Mouse (Mus musculus): ENCODE measurements at regions not wholly inside any gene's neighbourhood (a gene's known extent, or its start where the extent isn't known, plus 50 kb on each side); places are given as distances from the start of the nearest gene placed in this dataset.
A peak's percentile ranks its signal among the peaks of the same experiment; 100 is the strongest.

DNA sequence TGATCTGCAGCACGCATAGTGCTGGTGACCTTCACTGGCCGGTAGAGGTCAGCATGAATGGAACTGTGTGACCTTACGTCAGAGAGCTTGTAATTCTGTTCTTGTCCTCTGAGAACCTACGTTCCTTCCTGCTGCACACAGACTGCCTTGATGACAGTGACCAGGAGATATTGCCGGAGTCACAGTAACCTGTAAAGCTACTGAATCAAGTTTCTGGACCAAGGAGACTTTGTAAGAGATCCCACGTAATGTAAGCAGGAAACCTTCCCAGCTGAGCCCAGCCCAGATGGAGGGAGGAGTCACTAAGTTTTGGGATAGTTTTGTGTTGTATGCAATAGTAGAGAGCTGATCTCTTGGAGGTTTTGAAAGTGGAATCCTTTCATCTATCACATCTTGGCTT, 117.4 kb upstream of the Lyplal1 start:
- no peak for DNase-seq (ENCODE audit: extremely low spot score)

DNA sequence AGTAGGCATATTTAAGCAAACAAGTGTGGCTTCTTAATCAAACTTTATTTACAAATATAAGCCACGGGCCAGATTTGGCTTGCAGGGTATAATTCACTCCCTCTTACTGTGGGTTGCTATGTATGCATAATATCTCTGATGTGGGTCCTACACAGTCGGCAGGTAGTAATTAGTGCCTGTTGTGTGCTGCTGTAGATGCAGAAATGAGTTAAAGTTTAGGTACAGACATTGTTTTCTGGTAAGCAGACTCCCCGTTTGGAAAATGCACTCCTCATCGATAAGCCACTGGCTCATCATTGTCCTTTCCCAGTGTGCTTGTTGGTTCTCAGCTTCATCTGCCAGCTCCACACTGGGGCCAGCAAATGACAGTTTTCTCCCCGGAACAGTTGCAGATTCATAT, 113.4 kb upstream of the Lyplal1 start:
- DNase-seq (ENCODE audit: extremely low spot score): no peak

DNA sequence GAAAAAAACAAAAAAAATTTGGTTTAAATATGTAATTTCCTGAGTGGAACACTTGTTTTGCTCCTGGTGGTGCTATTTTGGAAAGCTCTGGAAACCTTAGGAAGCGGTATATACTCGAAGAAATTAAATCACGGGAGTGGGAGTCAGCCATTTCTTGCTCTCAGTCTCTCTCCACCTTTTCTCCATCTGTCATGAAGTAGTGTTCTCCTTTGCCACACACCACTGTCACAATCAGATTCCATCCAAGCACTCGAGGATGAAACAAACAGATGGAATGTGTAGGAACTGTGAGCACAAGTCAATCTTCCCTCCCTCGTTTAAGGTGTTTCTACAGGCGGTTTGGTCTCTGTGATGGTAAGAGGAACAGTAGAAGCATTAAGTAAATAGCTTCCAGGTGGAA, 112.7 kb upstream of the Lyplal1 start:
- DNase-seq (ENCODE audit: extremely low spot score): no peak

DNA sequence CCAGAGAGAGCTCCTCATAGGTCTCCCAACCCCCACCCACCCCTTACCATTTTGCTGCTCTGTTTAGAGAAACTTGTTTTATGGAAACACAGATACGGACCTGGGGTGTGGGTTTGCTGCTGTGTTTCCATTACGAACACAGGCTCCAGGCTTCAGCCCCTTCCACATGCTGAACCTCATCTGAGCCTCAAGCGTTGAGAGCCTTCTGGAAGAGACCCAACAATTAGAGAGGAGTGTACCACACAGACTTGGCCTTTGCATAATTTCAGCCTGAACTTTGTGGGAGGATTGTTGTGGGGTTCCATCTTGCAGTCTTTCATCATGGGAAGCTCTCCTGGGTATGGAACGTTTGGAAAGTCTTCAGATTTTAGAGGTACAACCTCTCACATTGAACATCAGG, 111.3 kb upstream of the Lyplal1 start:
- no peak for DNase-seq (ENCODE audit: extremely low spot score)

DNA sequence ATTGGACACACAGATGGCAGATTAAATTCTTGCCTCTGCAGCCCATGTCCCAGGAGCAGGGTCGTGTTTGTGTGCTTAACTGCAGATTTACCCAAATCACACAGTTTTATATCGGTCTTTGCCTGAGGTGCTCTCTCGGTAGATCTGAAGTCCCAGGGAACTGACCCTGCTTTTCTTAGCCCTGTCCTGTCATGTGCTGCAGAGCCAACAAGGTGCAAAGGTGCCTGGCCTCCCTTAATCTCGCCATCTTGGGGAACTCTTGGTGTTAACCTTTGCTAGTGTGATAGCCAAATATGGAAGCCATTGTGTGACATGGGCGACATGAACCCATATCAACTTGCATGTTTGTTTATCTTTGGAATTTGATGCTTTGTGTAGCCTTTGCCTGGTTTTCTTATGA, 107.1 kb upstream of the Lyplal1 start:
- DNase-seq (ENCODE audit: extremely low spot score): peak; percentile 14

DNA sequence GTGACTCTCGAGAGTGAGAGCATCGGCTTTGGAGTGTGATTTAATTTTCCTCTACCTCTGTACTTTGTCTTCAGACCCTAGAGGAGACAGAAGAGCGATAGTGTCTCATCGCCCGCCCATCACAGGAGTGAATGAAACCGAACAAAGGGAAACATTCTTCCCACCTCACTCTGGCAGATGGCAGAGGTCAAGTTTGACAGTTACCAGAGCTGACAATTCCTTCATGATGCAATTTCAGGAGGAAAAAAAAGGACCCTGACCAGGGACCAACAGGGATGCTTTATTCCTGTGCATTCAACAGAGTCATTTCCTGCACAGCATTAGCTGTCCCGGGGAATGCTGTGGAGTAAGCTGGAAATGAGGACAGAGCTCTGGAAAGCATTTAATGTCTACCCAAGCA, 106.3 kb upstream of the Lyplal1 start:
- DNase-seq (ENCODE audit: extremely low spot score): peak; percentile 53

DNA sequence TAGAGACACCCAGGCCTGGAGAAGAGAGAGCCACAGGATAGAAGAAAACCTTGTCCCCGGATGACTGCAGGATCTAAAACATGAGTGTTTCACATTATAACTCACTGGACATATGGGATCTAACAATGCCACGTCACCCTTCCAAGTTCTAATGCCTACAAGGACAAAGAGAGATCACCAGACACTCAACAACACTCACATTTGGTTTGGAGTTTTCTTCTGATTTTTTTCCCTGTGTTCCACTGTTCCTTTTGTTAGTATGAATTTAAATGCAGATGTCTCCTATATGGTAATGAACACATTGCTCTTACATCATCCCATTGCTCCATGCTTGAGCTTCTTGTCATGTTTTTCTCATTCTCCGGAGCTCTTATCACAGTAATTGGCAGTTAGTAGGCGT, 101.9 kb upstream of the Lyplal1 start:
- no peak for DNase-seq (ENCODE audit: extremely low spot score)

DNA sequence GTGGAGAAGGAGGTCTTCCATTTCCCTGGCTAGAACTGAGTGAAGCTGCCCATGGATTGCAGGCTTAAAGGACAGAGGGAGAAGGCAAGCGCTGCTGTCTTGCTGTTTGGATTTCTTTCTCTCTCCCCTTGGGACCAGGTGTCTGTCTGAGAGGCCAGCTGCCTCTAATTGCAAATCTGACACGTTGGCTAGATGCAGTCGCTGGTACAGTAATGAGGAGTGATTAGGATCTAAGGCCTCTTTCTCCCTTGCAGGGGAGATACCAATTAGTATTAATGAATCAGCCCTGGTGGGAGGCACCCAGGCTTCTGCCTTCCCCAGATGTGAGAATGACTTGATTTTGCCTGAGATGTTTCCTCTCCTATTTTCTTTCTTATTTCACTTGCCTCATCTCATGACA, 100.1 kb upstream of the Lyplal1 start:
- DNase-seq (ENCODE audit: extremely low spot score): no peak

DNA sequence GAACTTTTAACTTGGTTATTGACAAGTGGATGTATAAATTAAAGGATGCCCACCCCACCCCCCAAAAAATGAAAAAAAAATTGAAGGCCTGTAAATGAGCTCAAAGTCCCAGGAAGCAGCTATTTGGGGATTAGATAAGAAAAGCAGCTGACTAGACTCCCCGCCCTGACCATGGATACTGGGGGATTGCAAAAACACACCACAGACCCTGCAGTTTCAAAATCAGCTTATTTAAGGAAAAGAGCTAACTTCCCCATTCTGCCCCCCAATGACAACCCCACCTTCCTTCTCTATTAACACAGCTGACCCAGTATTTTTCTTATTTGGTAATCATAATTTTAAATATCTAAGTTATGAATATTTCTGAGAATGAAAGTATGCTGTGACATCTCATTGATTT, 87.0 kb upstream of the Lyplal1 start:
- no peak for DNase-seq (ENCODE audit: extremely low spot score)

DNA sequence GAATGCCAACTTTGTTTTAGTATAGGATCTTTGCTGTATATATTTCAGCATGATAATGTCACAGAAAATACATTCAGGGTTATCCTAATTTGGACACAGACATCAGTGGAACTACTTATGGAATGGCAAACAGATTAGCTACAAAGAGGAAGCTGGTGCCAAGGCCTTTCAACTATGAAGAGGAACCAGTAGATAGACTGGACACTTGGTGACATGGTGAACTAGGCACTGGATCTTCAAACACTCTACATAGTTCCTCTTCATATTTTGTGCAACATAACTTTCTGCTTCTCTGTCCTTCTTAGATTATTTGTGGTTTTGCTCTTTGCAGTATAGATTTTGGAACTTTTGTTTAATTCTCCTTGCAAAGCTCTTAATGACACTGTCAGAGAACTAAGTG, 85.4 kb upstream of the Lyplal1 start:
- no peak for DNase-seq (ENCODE audit: extremely low spot score)

DNA sequence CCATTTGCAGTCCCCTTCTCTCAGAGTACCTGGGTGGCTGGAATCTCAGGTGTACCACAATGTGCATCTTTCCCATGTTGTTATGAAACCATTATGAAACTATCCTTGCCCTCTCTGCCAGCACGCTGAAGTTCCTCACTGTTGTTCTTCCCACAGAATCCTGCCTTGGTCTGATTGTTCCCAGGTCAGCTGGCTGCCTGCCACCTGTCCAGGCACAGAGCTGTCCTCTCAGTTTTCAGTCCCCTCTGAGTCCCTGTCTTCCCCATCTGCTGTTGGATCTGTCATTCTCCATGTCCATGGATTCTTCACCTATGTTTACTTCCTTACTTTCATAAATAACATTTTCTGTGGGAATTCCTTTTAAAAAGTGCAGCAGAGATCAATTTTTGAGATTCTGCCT, 81.3 kb upstream of the Lyplal1 start:
- no peak for DNase-seq (ENCODE audit: extremely low spot score)

DNA sequence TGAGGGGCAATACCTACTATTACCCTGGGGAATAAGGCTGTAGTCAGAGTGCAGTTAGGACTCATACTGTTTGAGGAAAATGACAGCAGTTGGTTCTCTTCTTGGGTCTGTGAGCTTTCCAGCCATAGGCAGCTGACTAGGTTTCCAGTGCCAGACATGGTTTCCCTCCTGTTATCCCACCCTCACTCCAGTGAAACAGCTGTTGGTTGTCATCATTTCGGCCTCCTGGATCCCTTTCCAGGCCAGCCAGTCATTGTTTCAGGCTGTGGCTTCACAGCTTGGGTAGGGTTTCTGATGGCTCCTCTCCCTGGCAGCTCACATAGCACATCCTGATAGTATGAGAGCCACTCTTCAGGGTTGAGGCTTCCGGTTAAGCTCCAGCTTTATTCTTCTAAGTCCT, 79.9 kb upstream of the Lyplal1 start:
- DNase-seq (ENCODE audit: extremely low spot score): no peak

DNA sequence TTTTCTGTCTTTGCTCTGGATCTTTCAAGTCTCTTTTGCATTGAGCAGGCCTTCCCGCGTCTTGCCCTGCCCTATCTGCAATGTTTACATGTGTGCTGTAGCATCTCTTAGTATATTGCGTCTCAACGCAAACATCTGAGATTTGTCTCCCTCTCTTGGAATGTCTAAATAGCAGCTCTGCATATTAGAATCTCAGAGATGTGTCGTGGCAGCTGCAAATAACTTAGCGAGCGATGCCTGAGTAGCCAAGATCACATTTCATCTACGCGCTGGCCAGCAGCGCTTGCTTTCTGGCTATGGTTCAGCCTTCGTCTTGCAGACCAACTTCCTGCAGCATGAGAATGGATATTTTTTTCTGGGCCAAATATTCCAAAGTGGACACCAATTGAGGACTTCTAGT, 72.3 kb upstream of the Lyplal1 start:
- no peak for DNase-seq (ENCODE audit: extremely low spot score)

DNA sequence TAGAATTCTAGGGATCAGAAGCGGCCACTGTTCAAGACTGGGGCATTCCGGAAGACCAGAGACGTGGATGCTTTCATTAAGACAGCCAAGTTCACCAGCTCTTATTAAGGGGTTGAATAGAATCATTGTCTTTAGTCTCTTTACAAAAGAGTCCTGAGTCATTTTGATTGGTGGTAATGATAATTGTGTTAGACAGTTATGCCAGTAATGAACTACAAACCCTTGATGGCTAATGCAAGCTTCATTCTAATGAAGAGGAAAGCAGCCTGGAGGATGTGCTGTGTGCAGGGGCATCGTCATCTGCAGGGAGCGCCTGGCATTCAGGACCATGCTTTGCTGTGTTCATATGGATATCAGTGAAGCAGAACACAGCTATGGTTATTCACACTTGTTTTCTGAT, 70.3 kb upstream of the Lyplal1 start:
- DNase-seq (ENCODE audit: extremely low spot score): no peak

DNA sequence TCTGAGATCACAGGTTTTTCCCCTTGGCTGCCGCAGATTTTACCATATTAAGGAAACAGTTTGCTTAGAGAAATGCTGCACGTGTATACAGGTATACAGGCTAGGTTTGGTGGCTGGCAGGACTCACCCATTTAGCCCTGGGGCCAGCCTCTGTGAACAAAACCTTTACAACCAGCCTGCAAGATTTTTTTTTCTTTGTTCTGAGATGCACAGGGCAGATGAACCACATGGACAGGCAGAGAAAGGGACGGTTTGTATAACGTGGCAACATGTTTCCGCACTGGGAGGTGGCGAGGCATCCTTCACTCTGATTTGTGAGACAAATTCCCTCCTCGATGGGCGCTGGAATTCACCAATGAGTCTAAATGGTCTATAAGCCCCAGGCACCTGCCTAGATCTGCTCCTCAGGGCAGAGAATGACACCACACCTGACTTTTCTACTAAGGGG, 66.1 kb upstream of the Lyplal1 start:
- no peak for DNase-seq (ENCODE audit: extremely low spot score)

DNA sequence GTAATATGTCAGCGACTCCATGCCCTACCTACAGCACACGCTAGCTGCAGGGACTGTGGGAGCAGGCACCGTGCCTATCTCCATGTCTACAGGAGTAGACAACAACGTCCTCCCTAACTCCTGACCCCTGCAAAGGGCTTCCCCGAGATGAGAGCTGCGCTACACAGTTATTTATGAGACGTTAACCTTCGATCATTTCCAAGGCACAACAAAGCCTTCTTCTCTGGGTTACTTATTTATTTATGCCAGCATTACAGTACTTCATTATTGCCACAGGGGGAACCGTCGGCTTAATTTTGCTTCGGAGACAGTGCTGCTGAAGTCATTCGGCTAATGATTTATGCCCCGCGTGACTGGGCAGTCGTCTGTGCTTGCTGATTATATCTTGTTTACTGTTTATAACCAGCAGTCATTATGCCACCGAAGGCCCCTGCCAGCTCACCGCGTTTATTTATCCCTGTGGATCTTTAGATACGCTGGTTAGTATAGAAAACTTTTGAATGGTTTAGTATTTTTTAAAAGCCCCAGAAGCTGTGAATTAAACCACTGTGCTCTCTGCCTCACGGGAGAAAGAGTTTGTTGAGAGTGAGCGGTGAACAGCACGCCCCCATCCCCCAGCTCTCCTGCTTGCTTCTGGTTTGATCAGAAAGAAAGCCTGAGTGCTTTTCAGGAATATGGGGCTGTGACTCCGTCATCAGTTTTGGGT, 65.5 kb upstream of the Lyplal1 start:
- DNase-seq (ENCODE audit: extremely low spot score): peak; percentile 29

DNA sequence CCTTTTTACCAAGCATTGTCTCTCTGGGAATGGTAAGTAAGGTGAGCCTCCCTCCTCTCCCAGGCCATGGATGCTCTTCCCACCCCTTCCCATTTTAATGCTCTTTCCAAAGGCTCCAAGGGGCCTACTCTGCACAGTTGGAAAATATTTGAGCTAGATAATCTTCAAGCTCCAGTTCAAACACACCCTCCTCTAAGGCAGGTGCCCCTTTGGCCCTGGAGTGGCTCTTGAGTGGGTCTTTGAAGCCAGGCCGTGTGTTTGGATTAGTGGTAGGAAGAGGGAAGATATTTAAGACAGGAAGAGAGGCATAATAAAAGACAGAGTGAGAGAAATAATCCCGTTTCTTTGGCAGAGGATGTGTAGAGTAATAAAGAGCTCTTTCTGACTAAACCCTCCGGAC, 59.9 kb upstream of the Lyplal1 start:
- DNase-seq (ENCODE audit: extremely low spot score): no peak

DNA sequence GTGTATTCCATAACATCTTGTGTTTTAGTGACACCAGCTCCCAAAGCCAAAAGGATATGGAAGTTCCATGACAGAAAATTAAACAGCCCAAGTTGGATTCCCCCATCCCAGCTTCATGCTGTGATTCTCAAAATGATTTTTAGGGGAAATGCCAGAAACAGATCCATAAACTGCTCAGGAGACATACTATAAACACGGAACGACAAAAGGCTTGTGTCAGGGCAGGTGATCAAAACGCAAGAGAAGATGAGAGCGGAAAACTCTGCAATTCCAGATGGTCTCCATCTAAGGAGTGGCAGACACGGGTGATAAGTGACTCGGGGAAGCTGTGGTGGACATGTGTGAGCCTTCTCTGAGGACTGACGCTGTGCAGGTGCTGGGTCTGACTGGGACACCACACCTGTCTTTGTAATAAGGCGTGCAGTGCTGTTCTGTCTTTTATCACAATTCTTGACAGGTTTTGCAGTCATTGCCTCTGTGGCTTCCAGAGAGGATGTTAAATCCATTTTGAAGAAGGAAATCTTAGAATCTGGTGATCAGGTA, 56.4 kb upstream of the Lyplal1 start:
- DNase-seq (ENCODE audit: extremely low spot score): no peak

DNA sequence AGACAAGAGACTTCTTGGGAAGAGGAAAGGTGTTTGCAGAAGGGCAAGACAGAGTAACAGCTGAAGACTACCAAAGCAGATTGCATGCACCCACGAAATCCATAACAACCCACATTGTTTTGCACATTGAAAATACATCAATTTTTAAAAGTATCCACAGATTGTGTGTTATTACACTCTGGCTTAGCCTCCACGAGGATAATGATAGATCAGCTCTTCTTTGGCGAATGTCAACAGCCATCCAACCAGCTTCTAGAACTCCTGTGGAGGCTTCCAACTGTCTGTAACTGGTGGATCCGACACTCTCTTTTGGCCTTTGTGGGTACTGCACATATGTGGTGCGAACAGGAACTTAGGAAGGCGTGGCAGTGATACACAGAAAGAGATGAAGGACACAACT, 54.6 kb upstream of the Lyplal1 start:
- DNase-seq (ENCODE audit: extremely low spot score): no peak
